Mouse (Mus musculus): ENCODE measurements around the gene Med15. TPM values are rescaled to one million over a fixed set of nuclear protein-coding genes. Genes with fewer than 3 reads are reported as not detected.
"Not testable (repeated sequence)": the region's sequence is repeated elsewhere in the genome, so short reads cannot be mapped to it uniquely, and the experiment has no call there.

Gene Med15
- total RNA-seq (2021): 10 to 100 TPM; 42.7 to 55.3 TPM
- long read RNA-seq, experiment 1, transcript Med15-201 (18 exons, 3,410 nt): major isoform, 6 of 27 reads
- long read RNA-seq, experiment 1, partial matches to known transcripts: 13 of 27 reads
- long read RNA-seq, experiment 1, other reads (novel, unspliced or antisense): 7 of 27 reads
- long read RNA-seq, experiment 2, partial matches to known transcripts: 4 of 20 reads
- long read RNA-seq, experiment 2, other reads (novel, unspliced or antisense): 10 of 20 reads

DNA sequence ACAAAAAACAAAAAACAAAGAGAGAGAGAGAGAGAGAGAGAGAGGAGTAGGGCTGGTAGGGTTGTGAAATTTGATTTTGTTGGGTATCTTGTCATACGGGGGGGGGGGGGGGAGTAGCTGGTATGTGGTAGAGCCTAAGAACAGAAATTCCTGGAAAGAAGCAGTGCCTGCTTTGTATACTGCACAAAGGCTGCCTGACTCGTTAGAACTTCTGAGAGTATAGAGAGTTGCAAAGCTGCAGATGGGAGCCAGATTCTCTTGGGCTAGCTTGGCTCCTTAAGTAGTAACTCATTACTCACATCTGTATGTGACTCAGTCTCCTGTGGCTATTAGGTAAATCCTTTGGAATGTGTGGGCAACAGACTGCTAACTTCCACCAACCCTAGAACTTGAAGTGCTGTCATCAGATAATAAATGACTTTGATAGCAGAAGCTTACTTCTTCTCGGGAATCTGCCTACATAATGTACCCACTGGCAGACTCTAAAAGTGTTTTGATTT is at the start of gene Med15:
Gene Med15 (minus strand): TSS at position 51 of the 500 bp plus-strand sequence.
- no peak for DNase-seq

GRCm38 (mm10) chr16:17779692-17780091 is 47.0 kb upstream of the Med15 start:
- no peak for DNase-seq

GRCm38 (mm10) chr16:17778223-17778622 is 45.5 kb upstream of the Med15 start:
- no peak for DNase-seq

GRCm38 (mm10) chr16:17776828-17777227 is 44.1 kb upstream of the Med15 start:
- DNase-seq: peak; percentile 56

DNA sequence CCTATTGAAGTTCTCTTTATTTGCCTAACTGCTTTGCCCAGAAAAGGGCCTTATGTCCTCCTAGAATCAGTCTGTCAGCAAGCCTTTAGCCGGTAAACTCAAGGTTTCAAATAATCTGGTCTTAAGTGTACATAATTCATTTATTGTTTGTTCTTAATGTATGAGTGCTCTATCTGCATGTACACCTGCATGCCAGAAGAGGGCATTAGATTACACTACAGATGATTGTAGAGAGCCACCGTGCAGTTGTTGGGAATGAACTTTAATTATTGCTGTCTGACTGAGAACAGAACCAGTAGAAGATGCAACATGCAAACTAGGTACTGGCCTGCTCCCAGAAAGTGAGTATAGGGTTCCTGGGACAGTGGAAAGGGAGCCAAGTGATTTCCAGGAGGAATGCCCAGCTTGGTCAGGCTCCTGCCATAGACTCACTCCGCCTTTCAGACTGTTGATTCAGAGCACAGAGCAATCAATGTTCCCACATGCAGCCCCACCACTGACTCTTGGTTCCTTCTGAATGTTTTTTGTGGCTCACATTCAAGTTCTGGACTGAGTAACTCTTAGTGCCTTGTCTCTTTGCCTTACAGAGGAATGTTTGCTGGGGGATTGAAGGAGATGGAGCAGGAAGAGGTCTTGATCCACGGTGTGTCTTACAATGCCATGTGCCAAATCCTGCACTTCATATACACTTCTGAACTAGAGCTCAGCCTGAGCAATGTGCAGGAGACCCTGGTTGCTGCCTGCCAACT is 38.6 kb upstream of the Med15 start:
- peak; percentile 54 for DNase-seq

GRCm38 (mm10) chr16:17768834-17769233 is 36.1 kb upstream of the Med15 start:
- peak; percentile 54 for DNase-seq

- DNase-seq: no peak
These were observed 31.4 kb upstream of the Med15 start for GRCm38 (mm10) chr16:17764108-17764511.

DNA sequence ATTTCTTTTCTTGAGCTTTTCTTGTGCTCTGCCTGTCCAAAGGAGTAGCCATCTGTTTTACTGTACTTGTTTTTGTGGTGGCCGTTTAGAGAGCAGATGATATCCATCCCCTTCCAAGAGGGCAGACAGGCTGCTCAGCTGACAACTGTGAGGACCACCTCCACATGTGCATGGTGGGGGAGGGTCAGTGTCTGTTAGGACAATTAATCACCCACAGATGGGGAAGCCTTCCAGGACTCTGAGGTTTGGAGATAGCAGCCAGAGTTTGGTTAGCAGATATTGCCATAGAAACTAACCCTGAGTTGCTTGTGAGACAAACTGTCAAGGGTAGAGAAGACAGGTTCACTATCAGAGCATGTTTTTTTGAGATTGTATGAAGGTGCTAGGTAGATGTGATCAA is 28.4 kb upstream of the Med15 start:
- no peak for DNase-seq

DNA sequence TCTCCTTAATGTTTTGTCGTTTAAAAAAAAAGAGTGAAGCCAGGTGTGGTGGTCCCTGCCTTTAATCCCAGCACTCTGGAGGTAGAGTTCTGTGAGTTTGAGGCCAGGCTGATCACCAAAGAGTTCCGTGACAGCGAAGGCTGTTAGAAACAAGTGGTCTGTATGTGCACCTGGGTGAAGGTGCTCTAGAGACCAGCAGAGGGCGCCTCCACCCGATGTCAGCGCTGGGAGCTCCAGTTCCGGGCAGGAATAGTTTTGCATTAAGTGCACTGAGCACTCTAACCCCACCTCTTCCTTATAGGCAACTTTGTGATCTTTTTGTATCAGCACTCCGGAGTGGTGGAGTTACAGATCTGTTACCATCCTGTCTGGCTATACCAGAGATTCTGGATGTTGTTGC is 28.0 kb upstream of the Med15 start:
- peak; percentile 57 for DNase-seq

- peak; percentile 77 for DNase-seq
These were observed 27.2 kb upstream of the Med15 start for GRCm38 (mm10) chr16:17759813-17760321.

GRCm38 (mm10) chr16:17759344-17759773 is 26.7 kb upstream of the Med15 start, which contains the start of gene Klhl22:
Gene Klhl22, plus strand, starts transcription at chr16:17759618.
- DNase-seq: peak; percentile 97

GRCm38 (mm10) chr16:17758902-17759301 is 26.2 kb upstream of the Med15 start:
- DNase-seq: no peak

DNA sequence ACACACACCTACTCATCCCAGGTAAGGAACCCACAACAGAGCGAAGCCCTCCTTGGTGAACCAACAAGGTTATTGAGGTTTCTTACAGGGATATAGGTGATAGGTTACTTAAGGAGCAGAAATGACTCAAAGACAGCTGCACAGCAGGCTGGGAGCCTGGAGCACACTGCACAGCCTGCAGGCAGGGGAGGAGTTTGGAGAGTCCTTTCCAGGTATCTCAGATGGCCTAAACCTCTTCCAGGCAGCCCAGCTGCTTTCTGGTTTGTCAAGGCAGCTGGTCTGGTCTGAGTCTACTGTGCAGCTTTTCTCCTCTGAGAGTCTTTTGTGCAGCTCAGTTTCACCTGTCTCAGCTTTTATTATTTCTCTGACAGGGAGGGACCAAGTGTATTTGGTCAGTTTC is 25.1 kb upstream of the Med15 start:
- no peak for DNase-seq

GRCm38 (mm10) chr16:17753686-17754085 is 21.0 kb upstream of the Med15 start:
- peak; percentile 13 for DNase-seq

- DNase-seq: peak; percentile 30
These were observed 20.3 kb upstream of the Med15 start for GRCm38 (mm10) chr16:17753001-17753400.

DNA sequence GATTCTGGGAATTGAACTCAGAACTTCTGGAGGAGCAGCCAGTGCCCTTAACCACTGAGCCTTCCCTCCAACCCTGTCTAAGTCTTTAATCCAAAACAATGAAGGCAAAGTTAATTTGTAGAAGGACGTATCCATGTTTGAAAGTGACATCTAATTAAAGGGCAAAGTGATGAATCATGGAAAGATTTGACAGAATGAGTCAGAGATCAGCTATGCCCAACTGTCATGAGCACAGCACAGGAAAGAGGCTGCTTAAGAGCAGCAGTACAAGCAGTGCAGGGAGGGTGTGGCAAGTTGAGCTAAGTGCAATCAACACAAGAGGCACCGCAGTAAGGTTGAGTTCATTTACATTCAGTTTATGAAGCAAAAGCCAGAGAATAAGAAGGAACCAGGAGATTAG is 12.4 kb upstream of the Med15 start:
- no peak for DNase-seq

GRCm38 (mm10) chr16:17744536-17744935 is 11.8 kb upstream of the Med15 start:
- DNase-seq: peak; percentile 35

- DNase-seq: peak; percentile 27
These were observed 10.6 kb upstream of the Med15 start for GRCm38 (mm10) chr16:17743279-17743678.

- DNase-seq: no peak
These were observed 10.1 kb upstream of the Med15 start for GRCm38 (mm10) chr16:17742810-17743209.

GRCm38 (mm10) chr16:17740080-17740479 is 7.4 kb upstream of the Med15 start:
- DNase-seq: no peak

DNA sequence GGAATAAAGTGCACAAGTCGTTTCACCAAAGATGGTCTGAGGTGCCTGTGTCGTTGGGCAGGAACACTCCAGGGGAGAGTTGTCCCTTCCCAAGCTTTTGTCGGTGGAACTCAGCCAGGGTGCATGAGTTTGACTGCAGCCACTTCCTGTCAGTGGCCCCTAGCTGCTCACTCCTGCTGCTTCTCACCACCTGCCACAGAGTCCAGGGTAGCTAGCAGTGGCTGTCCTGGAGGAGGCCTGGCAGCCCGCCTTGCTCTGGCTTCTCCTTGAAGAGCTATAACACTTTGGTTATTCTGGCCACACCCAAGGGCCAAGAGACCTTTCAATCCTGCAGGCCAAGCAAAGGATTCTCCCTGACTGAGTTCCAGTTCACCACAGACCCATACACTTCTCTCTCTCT is 3.5 kb upstream of the Med15 start:
- DNase-seq: no peak

DNA sequence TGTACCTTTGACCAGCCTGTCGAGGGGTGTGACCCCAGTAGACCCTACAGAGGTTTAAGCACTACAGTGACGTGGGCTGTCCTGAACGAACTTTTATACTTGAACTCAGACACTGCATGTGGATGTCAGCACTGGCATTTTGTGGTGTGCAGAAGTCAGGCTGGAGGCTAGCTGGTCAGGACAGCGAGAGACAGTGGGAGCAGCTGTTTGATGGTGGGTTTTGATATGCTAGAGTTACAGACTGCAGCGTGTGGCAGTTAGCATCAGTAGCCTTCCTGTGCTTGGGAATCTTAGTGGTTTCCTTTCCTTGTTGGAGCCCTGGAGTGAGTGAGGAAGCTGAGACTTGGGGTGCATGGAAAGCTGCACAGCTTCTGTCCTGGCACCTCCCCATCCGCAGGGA is 2.2 kb upstream of the Med15 start:
- DNase-seq: not testable (repeated sequence)

GRCm38 (mm10) chr16:17733646-17734045 is 955 bp upstream of the Med15 start:
- no peak for DNase-seq
